In genomic region chr9:88482829-88483396, GRCm38 (mm10) we compare ENCODE assay signal across 8 mouse cellular contexts. TPM values are rescaled to one million over a fixed set of nuclear protein-coding genes. Genes with fewer than 3 reads are reported as not detected.
DNase-seq lines count a peak whose midpoint lies in the region; ATAC-seq and TF ChIP-seq lines count a peak whose summit lies in the region.

No protein-coding gene starts in this region.

- peaks cover 13% of the 10 kb centered on the region for H3K4me1 ChIP-seq in embryonic facial prominence, embryonic 13.5 days
- peaks cover 13% of the 10 kb centered on the region for H3K4me1 ChIP-seq in lung, embryonic 14.5 days (ENCODE audit: insufficient read depth)

- peak; percentile 67 to 72 for DNase-seq in CD8-positive naive resting alpha-beta T cell, adult 2 months (ENCODE audit: low read depth in 2 of 2, low spot score in 2 of 2)
- peak; percentile 94 for DNase-seq in adrenal gland, adult 2 months
- DNase-seq in heart, adult 8-10 months (ENCODE audit: low spot score) = peak; percentile 81
- DNase-seq in kidney, postnatal 10 days = peak; percentile 92
- peak; percentile 81 for DNase-seq in lung, embryonic 14.5 days
- peak; percentile 93 for DNase-seq in retina, postnatal 1 day
- DNase-seq in Muller cell, postnatal 12 days (ENCODE audit: inconsistent ontology term) = no peak

- ATAC-seq in embryonic facial prominence, embryonic 13.5 days (ENCODE audit: insufficient number of reproducible peaks, insufficient read depth, low FRiP score, low TSS enrichment, low read depth) = no peak; the same call in 1 of the 2 replicates
- no peak for ATAC-seq in lung, embryonic 14.5 days (ENCODE audit: insufficient read depth)

- peak overlapping the region; percentile 63 for H3K4me2 ChIP-seq in embryonic facial prominence, embryonic 13.5 days
- H3K4me2 ChIP-seq in lung, embryonic 14.5 days = peak overlapping the region; percentile 56

- no peaks in the 10 kb centered on the region for H3K9me3 ChIP-seq in embryonic facial prominence, embryonic 13.5 days
- H3K9me3 ChIP-seq in lung, embryonic 14.5 days (ENCODE audit: low read depth, low read length) = no peaks in the 10 kb centered on the region

- peak overlapping the region; percentile 99 for H3K27ac ChIP-seq in embryonic facial prominence, embryonic 13.5 days
- peak overlapping the region; percentile 99 for H3K27ac ChIP-seq in lung, embryonic 14.5 days (ENCODE audit: low read depth)

- H3K4me3 ChIP-seq in embryonic facial prominence, embryonic 13.5 days = peak overlapping the region; percentile 99
- H3K4me3 ChIP-seq in lung, embryonic 14.5 days (ENCODE audit: low read depth, low read length) = peak overlapping the region; percentile 98

- H3K36me3 ChIP-seq in embryonic facial prominence, embryonic 13.5 days = 0 out of 2 replicates have a peak, but pooled peaks cover 5% of the 10 kb centered on the region
- H3K36me3 ChIP-seq in lung, embryonic 14.5 days (ENCODE audit: insufficient read depth) = peaks cover 17% of the 10 kb centered on the region

- H3K27me3 ChIP-seq in embryonic facial prominence, embryonic 13.5 days = no peaks in the 10 kb centered on the region
- no peaks in the 10 kb centered on the region for H3K27me3 ChIP-seq in lung, embryonic 14.5 days (ENCODE audit: insufficient read depth, low read length)

- WGBS in embryonic facial prominence, embryonic 13.5 days = 0% methylated on average over 44 of the region's 52 CpGs
- 0% methylated on average over 47 of the region's 52 CpGs for WGBS in lung, embryonic 14.5 days

- peak overlapping the region; percentile 92 for H3K9ac ChIP-seq in embryonic facial prominence, embryonic 13.5 days
- H3K9ac ChIP-seq in lung, embryonic 14.5 days = peak overlapping the region; percentile 89

- no peak for TF ChIP-seq CTCF in lung, embryonic 14.5 days (IDR thresholded peaks at IDR 0.05; ENCODE audit: low read depth)

RNA-seq across cellular contexts. Expression of gene Syncrip, which starts 0.5 kb away (rescaled TPM):
- total RNA-seq in adrenal gland, adult 2 months (2021) = 10 to 100 TPM; 67.6 to 69.1 TPM
- 3.1 and 4.5 TPM in 2 replicates for polyA plus RNA-seq in adrenal gland, adult 2 months (2012; rRNA removed)
- polyA plus RNA-seq in embryonic facial prominence, embryonic 13.5 days (2015; fragmentation: Nextera tagmentation; extraction: Ambion mirVana) = 107 and 112 TPM in 2 replicates
- 10 to 100 TPM; 52.1 to 62.3 (median 56.1) TPM for total RNA-seq in heart, adult 8-10 months (2022)
- polyA plus RNA-seq in lung, embryonic 14.5 days (2014; fragmentation: Nextera tagmentation; extraction: Ambion mirVana) = 141 and 151 TPM in 2 replicates

RNA-seq across cellular contexts. Expression of gene Gm20537, which starts 26.5 kb away (rescaled TPM):
- total RNA-seq in adrenal gland, adult 2 months (2021) = 1 to 10 TPM in 1 of 2 experiments, not detected in 1; 2.1 TPM
- not detected in 2 replicates for polyA plus RNA-seq in adrenal gland, adult 2 months (2012; rRNA removed)
- polyA plus RNA-seq in embryonic facial prominence, embryonic 13.5 days (2015; fragmentation: Nextera tagmentation; extraction: Ambion mirVana) = 0.65 and 1.0 TPM in 2 replicates
- total RNA-seq in heart, adult 8-10 months (2022) = 1 to 10 TPM in 1 of 4 experiments, under 1 TPM in 1, not detected in 2; 0.50 to 1.3 TPM
- polyA plus RNA-seq in lung, embryonic 14.5 days (2014; fragmentation: Nextera tagmentation; extraction: Ambion mirVana) = 0.68 TPM in 1 of 2 replicates, not detected in the other

RNA-seq across cellular contexts. Expression of gene Snx14, which starts 44.2 kb away (rescaled TPM):
- total RNA-seq in adrenal gland, adult 2 months (2021) = 10 to 100 TPM; 49.1 to 57.3 TPM
- polyA plus RNA-seq in adrenal gland, adult 2 months (2012; rRNA removed) = 24.9 and 28.1 TPM in 2 replicates
- polyA plus RNA-seq in embryonic facial prominence, embryonic 13.5 days (2015; fragmentation: Nextera tagmentation; extraction: Ambion mirVana) = 23.3 and 23.6 TPM in 2 replicates
- 10 to 100 TPM; 20.4 to 25.8 (median 21.8) TPM for total RNA-seq in heart, adult 8-10 months (2022)
- 22.9 and 24.5 TPM in 2 replicates for polyA plus RNA-seq in lung, embryonic 14.5 days (2014; fragmentation: Nextera tagmentation; extraction: Ambion mirVana)

Comparison
In these comparisons a context has a peak if more than half of its experiments do, and no peak if none do; other contexts are left out.
1. RNA of gene Syncrip, which starts 0.5 kb away (polyA plus RNA-seq): 141 to 151 TPM in lung, embryonic 14.5 days and 107 to 112 TPM in embryonic facial prominence, embryonic 13.5 days; 3.1 to 4.5 TPM in adrenal gland, adult 2 months; every median in the first group is over 10 times any median in the second.